Mouse (Mus musculus) midbrain, embryonic 13.5 days (tissue): ENCODE measurements around the gene Samd13. TPM values are rescaled to one million over a fixed set of nuclear protein-coding genes. Genes with fewer than 3 reads are reported as not detected.

Experiments used
- ATAC-seq: fragments of 200-750 bp; cut with Nextera tagmentation; 2 replicates; pipeline ENCODE4 v1.8.0; 2017; ENCODE audit warnings: mild to moderate bottlenecking, moderate TSS enrichment, moderate library complexity
- H3K27ac ChIP-seq: fragments of 300-500 bp; sonication (generic); 2 replicates; pipeline ENCODE4 v1.5.1; 2015; ENCODE audit warnings: inconsistent platforms, mild to moderate bottlenecking, moderate library complexity
- H3K27me3 ChIP-seq: fragments of 300-500 bp; sonication (generic); 2 replicates; pipeline ENCODE4 v1.6.1; 2015; ENCODE audit warnings: mild to moderate bottlenecking, inconsistent platforms
- H3K36me3 ChIP-seq: fragments of 300-500 bp; sonication (generic); 2 replicates; pipeline ENCODE4 v1.6.1; 2015; ENCODE audit warnings: mild to moderate bottlenecking, inconsistent platforms
- H3K4me1 ChIP-seq: fragments of 300-500 bp; sonication (generic); replicated peaks from 2 replicates; pipeline ENCODE4 v1.6.1; 2015; ENCODE audit warnings: inconsistent platforms
- H3K4me2 ChIP-seq: fragments of 300-500 bp; sonication (generic); replicated peaks from 2 replicates; pipeline ENCODE4 v1.6.1; 2015; ENCODE audit warnings: moderate library complexity, mild to moderate bottlenecking, inconsistent platforms
- H3K4me3 ChIP-seq: fragments of 300-500 bp; sonication (generic); replicated peaks from 2 replicates; pipeline ENCODE4 v1.5.1; 2015; ENCODE audit warnings: mild to moderate bottlenecking, inconsistent platforms
- H3K9ac ChIP-seq: fragments of 300-500 bp; sonication (generic); replicated peaks from 2 replicates; pipeline ENCODE4 v1.6.1; 2015; ENCODE audit warnings: mild to moderate bottlenecking, inconsistent platforms
- H3K9me3 ChIP-seq: fragments of 300-500 bp; sonication (generic); 2 replicates; pipeline ENCODE4 v1.6.1; 2016; ENCODE audit warnings: mild to moderate bottlenecking, inconsistent platforms
- WGBS: fragments of 180-500 bp; shearing (Covaris S2); methylation state at CpG from one replicate; pipeline ENCODE4 v1.1.7; 2015; 5-methylcytosine and 5-hydroxymethylcytosine counted together
- polyA plus RNA-seq: library from polyadenylated mRNA; unstranded; fragments of >200 nt; fragmentation: Nextera tagmentation; extraction: Ambion mirVana; gene quantifications from 2 replicates; pipeline ENCODE4 v1.2.1, GENCODE M21; 2015

The Samd13 gene
- polyA plus RNA-seq, 1 experiment from 2014 or later: 0.52 TPM

- no peak overlapping the region for H3K4me3 ChIP-seq
- no peaks in the 10 kb centered on the region for H3K27me3 ChIP-seq
- ATAC-seq: no peak
- WGBS: 56% methylated on average over 11 of the region's 11 CpGs
- H3K9ac ChIP-seq: no peak overlapping the region
- H3K27ac ChIP-seq: no peak overlapping the region
- H3K4me1 ChIP-seq: no peaks in the 10 kb centered on the region
- H3K9me3 ChIP-seq: no peaks in the 10 kb centered on the region
- H3K4me2 ChIP-seq: no peak overlapping the region
- no peaks in the 10 kb centered on the region for H3K36me3 ChIP-seq
These were observed 13.6 kb upstream of the Samd13 start for GRCm38 (mm10) chr3:146698982-146699381.

- no peak overlapping the region for H3K4me2 ChIP-seq
- H3K9me3 ChIP-seq: no peaks in the 10 kb centered on the region
- no peak overlapping the region for H3K27ac ChIP-seq
- 88% methylated on average over 5 of the region's 5 CpGs for WGBS
- H3K27me3 ChIP-seq: no peaks in the 10 kb centered on the region
- H3K36me3 ChIP-seq: no peaks in the 10 kb centered on the region
- ATAC-seq: no peak
- H3K9ac ChIP-seq: no peak overlapping the region
- no peaks in the 10 kb centered on the region for H3K4me1 ChIP-seq
- no peak overlapping the region for H3K4me3 ChIP-seq
These were observed 7.2 kb upstream of the Samd13 start for GRCm38 (mm10) chr3:146692547-146692946.

GRCm38 (mm10) chr3:146687121-146687725, 1.8 kb upstream of the Samd13 start:
- H3K36me3 ChIP-seq: no peaks in the 10 kb centered on the region
- WGBS: 80% methylated on average over 4 of the region's 4 CpGs
- no peak for ATAC-seq
- H3K4me1 ChIP-seq: peaks cover 14% of the 10 kb centered on the region
- no peak overlapping the region for H3K4me3 ChIP-seq
- no peak overlapping the region for H3K4me2 ChIP-seq
- H3K9ac ChIP-seq: no peak overlapping the region
- H3K27ac ChIP-seq: no peak overlapping the region
- peaks cover 32% of the 10 kb centered on the region for H3K27me3 ChIP-seq
- H3K9me3 ChIP-seq: no peaks in the 10 kb centered on the region

- H3K9me3 ChIP-seq: no peaks in the 10 kb centered on the region
- no peak overlapping the region for H3K27ac ChIP-seq
- H3K4me2 ChIP-seq: no peak overlapping the region
- no peak for ATAC-seq
- no peak overlapping the region for H3K4me3 ChIP-seq
- H3K9ac ChIP-seq: no peak overlapping the region
- no peaks in the 10 kb centered on the region for H3K36me3 ChIP-seq
- H3K4me1 ChIP-seq: peaks cover 21% of the 10 kb centered on the region
- peaks cover 32% of the 10 kb centered on the region for H3K27me3 ChIP-seq
- whole genome bisulfite sequencing: 91% methylated on average over 8 of the region's 8 CpGs
These were observed 1.0 kb upstream of the Samd13 start for GRCm38 (mm10) chr3:146686428-146686827.

GRCm38 (mm10) chr3:146683095-146683494, 2.3 kb downstream of the Samd13 start:
- WGBS: 80% methylated on average over 2 of the region's 2 CpGs
- no peak overlapping the region for H3K4me3 ChIP-seq
- H3K36me3 ChIP-seq: no peaks in the 10 kb centered on the region
- H3K9me3 ChIP-seq: no peaks in the 10 kb centered on the region
- ATAC-seq: no peak
- peaks cover 32% of the 10 kb centered on the region for H3K27me3 ChIP-seq
- H3K4me2 ChIP-seq: no peak overlapping the region
- no peak overlapping the region for H3K27ac ChIP-seq
- H3K9ac ChIP-seq: no peak overlapping the region
- peaks cover 22% of the 10 kb centered on the region for H3K4me1 ChIP-seq

GRCm38 (mm10) chr3:146682140-146682651, 3.2 kb downstream of the Samd13 start:
- peak overlapping the region; percentile 45 for H3K4me2 ChIP-seq
- peaks cover 22% of the 10 kb centered on the region for H3K4me1 ChIP-seq
- H3K27ac ChIP-seq: peak overlapping the region; percentile 21; the same call in 1 of the 2 replicates
- WGBS: 42% methylated on average over 13 of the region's 13 CpGs
- peaks cover 32% of the 10 kb centered on the region for H3K27me3 ChIP-seq
- H3K9me3 ChIP-seq: no peaks in the 10 kb centered on the region
- H3K4me3 ChIP-seq: peak overlapping the region; percentile 20
- no peak for ATAC-seq
- H3K9ac ChIP-seq: peak overlapping the region; percentile 51; the same call in 1 of the 2 replicates
- H3K36me3 ChIP-seq: no peaks in the 10 kb centered on the region

GRCm38 (mm10) chr3:146681696-146682095, 3.7 kb downstream of the Samd13 start:
- no peak overlapping the region for H3K27ac ChIP-seq

GRCm38 (mm10) chr3:146680625-146681024, 4.8 kb downstream of the Samd13 start:
- no peak for ATAC-seq
- WGBS: 93% methylated on average over 13 of the region's 13 CpGs
- no peaks in the 10 kb centered on the region for H3K9me3 ChIP-seq
- H3K27ac ChIP-seq: no peak overlapping the region
- H3K9ac ChIP-seq: no peak overlapping the region
- peaks cover 22% of the 10 kb centered on the region for H3K4me1 ChIP-seq
- no peak overlapping the region for H3K4me3 ChIP-seq
- no peaks in the 10 kb centered on the region for H3K36me3 ChIP-seq
- no peak overlapping the region for H3K4me2 ChIP-seq
- peaks cover 22% of the 10 kb centered on the region for H3K27me3 ChIP-seq

More at GRCm38 (mm10) chr3:146681696-146682095, 3.7 kb downstream of the Samd13 start:
- no peak for ATAC-seq
- no peaks in the 10 kb centered on the region for H3K36me3 ChIP-seq
- peak overlapping the region; percentile 45 for H3K4me2 ChIP-seq
- H3K4me3 ChIP-seq: peak overlapping the region; percentile 20; the same call in 1 of the 2 replicates
- peaks cover 22% of the 10 kb centered on the region for H3K4me1 ChIP-seq
- WGBS: 80% methylated on average over 8 of the region's 8 CpGs
- H3K27me3 ChIP-seq: peaks cover 32% of the 10 kb centered on the region
- H3K9ac ChIP-seq: peak overlapping the region; percentile 51; the same call in 1 of the 2 replicates
- H3K9me3 ChIP-seq: no peaks in the 10 kb centered on the region

GRCm38 (mm10) chr3:146679646-146680045, 5.7 kb downstream of the Samd13 start:
- peaks cover 16% of the 10 kb centered on the region for H3K27me3 ChIP-seq
- no peaks in the 10 kb centered on the region for H3K9me3 ChIP-seq
- no peak overlapping the region for H3K4me2 ChIP-seq
- H3K9ac ChIP-seq: no peak overlapping the region
- no peak overlapping the region for H3K27ac ChIP-seq
- H3K36me3 ChIP-seq: no peaks in the 10 kb centered on the region
- H3K4me3 ChIP-seq: no peak overlapping the region
- ATAC-seq: no peak
- 94% methylated on average over 16 of the region's 16 CpGs for WGBS
- H3K4me1 ChIP-seq: peaks cover 15% of the 10 kb centered on the region

GRCm38 (mm10) chr3:146676193-146676592, 9.2 kb downstream of the Samd13 start:
- no peak overlapping the region for H3K4me3 ChIP-seq
- ATAC-seq: no peak
- H3K27ac ChIP-seq: no peak overlapping the region
- no peaks in the 10 kb centered on the region for H3K4me1 ChIP-seq
- no peaks in the 10 kb centered on the region for H3K9me3 ChIP-seq
- WGBS: 94% methylated on average over 4 of the region's 4 CpGs
- no peaks in the 10 kb centered on the region for H3K27me3 ChIP-seq
- no peaks in the 10 kb centered on the region for H3K36me3 ChIP-seq
- H3K9ac ChIP-seq: no peak overlapping the region
- H3K4me2 ChIP-seq: no peak overlapping the region

- Histone ChIP-seq H3K4me2 (no peak overlapping the region), H3K4me3 (no peak overlapping the region), H3K27ac (no peak overlapping the region), H3K36me3 (no peaks in the 10 kb centered on the region), H3K4me1 (no peaks in the 10 kb centered on the region), H3K27me3 (no peaks in the 10 kb centered on the region), H3K9me3 (no peaks in the 10 kb centered on the region), H3K9ac (no peak overlapping the region)
- WGBS: 95% methylated on average over 1 of the region's 1 CpGs
- no peak for ATAC-seq
These were observed 10.3 kb downstream of the Samd13 start for GRCm38 (mm10) chr3:146675101-146675500.

- Histone ChIP-seq H3K9me3 (no peaks in the 10 kb centered on the region), H3K4me1 (no peaks in the 10 kb centered on the region), H3K9ac (no peak overlapping the region), H3K36me3 (no peaks in the 10 kb centered on the region), H3K4me2 (no peak overlapping the region), H3K4me3 (no peak overlapping the region), H3K27me3 (no peaks in the 10 kb centered on the region), H3K27ac (no peak overlapping the region)
- 68% methylated on average over 2 of the region's 2 CpGs for WGBS
- no peak for ATAC-seq
These were observed 14.3 kb downstream of the Samd13 start for GRCm38 (mm10) chr3:146671121-146671520.

GRCm38 (mm10) chr3:146661907-146662306, 23.5 kb downstream of the Samd13 start:
- H3K36me3 ChIP-seq: no peaks in the 10 kb centered on the region
- H3K4me2 ChIP-seq: no peak overlapping the region
- H3K27ac ChIP-seq: no peak overlapping the region
- no peak for ATAC-seq
- H3K9ac ChIP-seq: no peak overlapping the region
- no peaks in the 10 kb centered on the region for H3K9me3 ChIP-seq
- H3K27me3 ChIP-seq: no peaks in the 10 kb centered on the region
- no peak overlapping the region for H3K4me3 ChIP-seq
- no peaks in the 10 kb centered on the region for H3K4me1 ChIP-seq
- WGBS: 82% methylated on average over 7 of the region's 7 CpGs
